Mouse (Mus musculus): ENCODE data around the gene Palld. TPM values are rescaled to one million over a fixed set of nuclear protein-coding genes. Genes with fewer than 3 reads are reported as not detected.
A peak's percentile ranks its signal among the peaks of the same experiment; 100 is the strongest.

Palld gene
- polyA plus RNA-seq, 1 experiment, result 63.6 TPM

GRCm38 (mm10) chr8:61522132-61522531 is 380.4 kb downstream of the Palld start:
- H3K27me3 ChIP-seq (ENCODE audit: control insufficient read depth, insufficient read depth, low read length, poor library complexity, severe bottlenecking), result no peaks in the 10 kb centered on the region
- H3K4me1 ChIP-seq (ENCODE audit: control insufficient read depth, insufficient read depth, low read length), result peaks cover 2% of the 10 kb centered on the region
- H3K4me3 ChIP-seq (ENCODE audit: low read depth, low read length), result no peak overlapping the region
- H3K9me3 ChIP-seq (replicated peaks; ENCODE audit: control insufficient read depth, insufficient read depth, low read length, poor library complexity, severe bottlenecking), result no peaks in the 10 kb centered on the region
- H3K9ac ChIP-seq (ENCODE audit: low read depth, poor library complexity, severe bottlenecking), result no peak overlapping the region
- H3K27ac ChIP-seq (ENCODE audit: insufficient read depth, low read length), result no peak overlapping the region
- TF ChIP-seq POLR2A (IDR thresholded peaks at IDR 0.05; ENCODE audit: insufficient read depth, low read length) (no peak), EP300 (IDR thresholded peaks at IDR 0.05; ENCODE audit: insufficient read depth, low read depth, low read length) (no peak), CTCF (IDR thresholded peaks at IDR 0.05; ENCODE audit: low read depth, low read length) (no peak)
- peaks cover 27% of the 10 kb centered on the region for H3K36me3 ChIP-seq (ENCODE audit: control insufficient read depth, insufficient read depth, low read length, poor library complexity, severe bottlenecking)

- Histone ChIP-seq H3K9ac (ENCODE audit: low read depth, poor library complexity, severe bottlenecking) (no peak overlapping the region), H3K4me3 (ENCODE audit: low read depth, low read length) (no peak overlapping the region), H3K36me3 (ENCODE audit: control insufficient read depth, insufficient read depth, low read length, poor library complexity, severe bottlenecking) (peaks cover 15% of the 10 kb centered on the region), H3K27me3 (ENCODE audit: control insufficient read depth, insufficient read depth, low read length, poor library complexity, severe bottlenecking) (no peaks in the 10 kb centered on the region), H3K9me3 (replicated peaks; ENCODE audit: control insufficient read depth, insufficient read depth, low read length, poor library complexity, severe bottlenecking) (no peaks in the 10 kb centered on the region), H3K27ac (ENCODE audit: insufficient read depth, low read length) (peak overlapping the region; percentile 17; the same call in 1 of the 2 replicates), H3K4me1 (ENCODE audit: control insufficient read depth, insufficient read depth, low read length) (peaks cover 2% of the 10 kb centered on the region)
- TF ChIP-seq POLR2A (IDR thresholded peaks at IDR 0.05; ENCODE audit: insufficient read depth, low read length), result no peak
- no peak for TF ChIP-seq EP300 (IDR thresholded peaks at IDR 0.05; ENCODE audit: insufficient read depth, low read depth, low read length)
- no peak for TF ChIP-seq CTCF (IDR thresholded peaks at IDR 0.05; ENCODE audit: low read depth, low read length)
These were observed 384.8 kb downstream of the Palld start for GRCm38 (mm10) chr8:61517502-61518185.

DNA sequence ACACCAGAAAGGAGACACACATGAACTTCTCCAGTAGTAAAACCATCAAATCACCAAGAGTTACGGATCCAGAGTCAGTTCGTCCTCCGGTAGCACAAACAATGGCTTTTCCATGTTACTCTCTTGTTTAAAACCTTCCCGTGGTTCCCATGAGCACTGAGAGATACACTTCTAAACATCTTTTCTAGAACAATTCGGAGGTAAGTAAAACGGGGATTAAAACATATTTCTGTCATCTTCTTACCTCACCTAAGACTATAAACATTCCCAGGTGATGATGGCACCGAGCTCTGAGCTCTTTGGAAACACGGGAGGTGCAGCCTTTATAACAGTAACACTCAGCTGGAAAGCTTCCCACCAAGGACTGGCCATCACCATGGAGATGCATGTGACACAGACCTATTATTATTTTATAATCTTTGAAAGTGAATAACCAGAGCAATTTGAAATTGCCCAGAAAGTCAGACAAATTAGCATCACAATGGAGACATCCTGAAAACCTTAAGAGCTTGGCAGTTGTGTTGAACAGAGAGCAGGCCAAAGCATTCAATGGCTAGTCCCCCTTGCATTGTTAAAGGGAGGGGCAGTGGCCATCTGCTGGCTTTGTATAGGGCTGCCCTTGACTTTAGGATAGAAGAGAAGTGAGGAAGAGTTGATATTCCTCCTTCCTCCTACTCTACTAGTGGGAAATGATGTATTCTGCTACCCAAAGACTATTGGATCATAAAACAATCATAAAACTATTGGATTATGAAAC is 385.6 kb downstream of the Palld start:
- no peaks in the 10 kb centered on the region for H3K27me3 ChIP-seq (ENCODE audit: control insufficient read depth, insufficient read depth, low read length, poor library complexity, severe bottlenecking)
- H3K9ac ChIP-seq (ENCODE audit: low read depth, poor library complexity, severe bottlenecking), result no peak overlapping the region
- peaks cover 13% of the 10 kb centered on the region for H3K36me3 ChIP-seq (ENCODE audit: control insufficient read depth, insufficient read depth, low read length, poor library complexity, severe bottlenecking)
- no peaks in the 10 kb centered on the region for H3K9me3 ChIP-seq (replicated peaks; ENCODE audit: control insufficient read depth, insufficient read depth, low read length, poor library complexity, severe bottlenecking)
- H3K4me1 ChIP-seq (ENCODE audit: control insufficient read depth, insufficient read depth, low read length), result peaks cover 2% of the 10 kb centered on the region
- H3K4me3 ChIP-seq (ENCODE audit: low read depth, low read length), result no peak overlapping the region
- no peak for TF ChIP-seq CTCF (IDR thresholded peaks at IDR 0.05; ENCODE audit: low read depth, low read length)
- TF ChIP-seq EP300 (IDR thresholded peaks at IDR 0.05; ENCODE audit: insufficient read depth, low read depth, low read length), result 0 out of 2 replicates have a peak, but pooled peaks have one; percentile 20
- H3K27ac ChIP-seq (ENCODE audit: insufficient read depth, low read length), result peak overlapping the region; percentile 51; the same call in 1 of the 2 replicates

DNA sequence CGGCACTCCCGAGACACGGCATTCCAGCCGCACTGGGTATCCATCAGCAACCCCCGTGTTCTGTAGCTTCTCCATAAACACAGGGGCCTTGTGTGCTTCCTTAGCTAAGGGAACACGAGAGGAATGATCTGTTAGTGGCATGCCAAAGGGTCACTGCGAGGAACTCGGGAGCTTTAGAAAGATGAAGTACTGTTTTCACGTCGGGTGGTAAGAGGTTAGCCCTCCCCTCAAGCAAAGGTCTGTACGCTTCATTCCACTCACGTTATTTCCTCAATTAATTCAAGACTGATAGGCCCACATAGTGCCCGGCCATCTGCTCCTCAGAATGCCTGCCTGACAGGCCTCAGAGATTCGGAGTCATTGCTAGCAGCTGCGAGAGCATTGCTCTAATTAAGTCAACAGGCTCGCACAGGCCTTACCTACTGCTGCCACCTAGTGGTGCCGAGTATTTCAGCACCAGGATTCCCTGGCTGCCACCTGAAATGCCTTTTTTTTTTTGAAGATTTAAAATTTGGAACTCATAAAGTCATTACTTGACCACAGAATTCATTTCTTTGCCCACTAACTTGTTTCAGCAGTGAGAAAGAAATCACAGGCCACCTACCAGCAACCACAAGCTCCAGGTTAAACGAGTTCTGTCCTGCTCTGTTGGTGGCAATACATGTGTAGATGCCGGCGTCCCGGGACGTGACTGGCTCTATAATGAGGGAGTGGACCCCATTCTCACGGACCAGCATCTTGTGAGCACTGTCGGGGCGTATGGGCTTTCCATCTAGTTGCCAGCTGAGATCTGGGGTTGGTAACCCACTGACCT is 386.4 kb downstream of the Palld start:
- 0 out of 2 replicates have a peak, but pooled peaks have one; percentile 9 for TF ChIP-seq EP300 (IDR thresholded peaks at IDR 0.05; ENCODE audit: insufficient read depth, low read depth, low read length)
- no peak for TF ChIP-seq POLR2A (IDR thresholded peaks at IDR 0.05; ENCODE audit: insufficient read depth, low read length)
- TF ChIP-seq CTCF (IDR thresholded peaks at IDR 0.05; ENCODE audit: low read depth, low read length), result peak; percentile 89
- peaks cover 10% of the 10 kb centered on the region for H3K36me3 ChIP-seq (ENCODE audit: control insufficient read depth, insufficient read depth, low read length, poor library complexity, severe bottlenecking)
- H3K9me3 ChIP-seq (replicated peaks; ENCODE audit: control insufficient read depth, insufficient read depth, low read length, poor library complexity, severe bottlenecking), result no peaks in the 10 kb centered on the region
- H3K4me3 ChIP-seq (ENCODE audit: low read depth, low read length), result no peak overlapping the region
- no peaks in the 10 kb centered on the region for H3K27me3 ChIP-seq (ENCODE audit: control insufficient read depth, insufficient read depth, low read length, poor library complexity, severe bottlenecking)
- H3K27ac ChIP-seq (ENCODE audit: insufficient read depth, low read length), result peak overlapping the region; percentile 51; the same call in 1 of the 2 replicates
- 0 out of 2 replicates have a peak overlapping the region, but pooled peaks have one; percentile 9 for H3K9ac ChIP-seq (ENCODE audit: low read depth, poor library complexity, severe bottlenecking)
- H3K4me1 ChIP-seq (ENCODE audit: control insufficient read depth, insufficient read depth, low read length), result peaks cover 2% of the 10 kb centered on the region

DNA sequence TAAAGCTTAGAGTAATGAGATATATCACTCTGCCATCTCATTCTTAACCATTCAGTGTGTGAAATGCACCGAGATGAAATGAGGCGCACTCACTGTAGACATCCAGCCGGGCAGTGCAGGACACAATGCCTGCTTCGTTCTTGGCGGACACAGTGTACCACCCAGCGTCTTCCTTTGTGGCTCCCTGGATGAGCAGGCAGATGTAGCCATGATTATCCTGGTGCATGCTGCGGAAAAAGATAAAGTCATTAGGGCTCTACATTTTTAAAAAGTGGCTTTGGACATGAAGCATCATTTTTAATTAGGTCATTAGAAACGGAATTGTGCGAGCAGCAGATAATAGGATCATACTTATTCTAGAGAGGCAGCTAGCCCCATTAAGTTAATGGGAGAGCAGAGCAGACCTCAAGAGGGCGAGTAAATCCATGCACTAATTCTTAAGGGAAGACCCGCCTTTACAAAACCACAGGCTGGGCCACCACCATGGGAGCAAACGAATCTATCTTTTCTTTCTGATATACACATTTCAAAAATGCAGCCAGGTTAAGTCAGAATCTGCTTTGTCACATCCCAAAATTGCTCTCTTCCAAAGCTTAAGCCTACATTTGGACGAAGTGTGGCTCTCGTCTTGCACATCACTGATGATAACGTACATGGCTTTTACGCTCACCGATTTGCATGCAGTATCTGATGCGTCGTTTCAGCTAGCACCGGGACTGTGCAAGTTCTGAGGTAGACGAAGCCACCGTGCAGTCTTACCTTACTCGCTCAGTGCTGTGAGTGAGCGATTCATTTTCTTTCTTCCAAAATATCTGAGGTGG is 387.2 kb downstream of the Palld start:
- H3K4me1 ChIP-seq (ENCODE audit: control insufficient read depth, insufficient read depth, low read length), result peaks cover 2% of the 10 kb centered on the region
- TF ChIP-seq EP300 (IDR thresholded peaks at IDR 0.05; ENCODE audit: insufficient read depth, low read depth, low read length), result no peak
- no peak for TF ChIP-seq POLR2A (IDR thresholded peaks at IDR 0.05; ENCODE audit: insufficient read depth, low read length)
- TF ChIP-seq CTCF (IDR thresholded peaks at IDR 0.05; ENCODE audit: low read depth, low read length), result no peak
- H3K27ac ChIP-seq (ENCODE audit: insufficient read depth, low read length), result no peak overlapping the region

More for the DNA sequence above, 387.2 kb downstream of the Palld start:
- H3K36me3 ChIP-seq (ENCODE audit: control insufficient read depth, insufficient read depth, low read length, poor library complexity, severe bottlenecking), result peaks cover 9% of the 10 kb centered on the region
- no peaks in the 10 kb centered on the region for H3K27me3 ChIP-seq (ENCODE audit: control insufficient read depth, insufficient read depth, low read length, poor library complexity, severe bottlenecking)
- H3K4me3 ChIP-seq (ENCODE audit: low read depth, low read length), result no peak overlapping the region
- H3K9ac ChIP-seq (ENCODE audit: low read depth, poor library complexity, severe bottlenecking), result no peak overlapping the region
- H3K9me3 ChIP-seq (replicated peaks; ENCODE audit: control insufficient read depth, insufficient read depth, low read length, poor library complexity, severe bottlenecking), result no peaks in the 10 kb centered on the region

Measured in ES-Bruce4 (cell line).